Mouse (Mus musculus) skeletal muscle tissue, adult 2 months (tissue): ENCODE measurements around the gene Gm8926.
"Not testable (repeated sequence)": the region's sequence is repeated elsewhere in the genome, so short reads cannot be mapped to it uniquely, and the experiment has no call there.

ENCODE experiments used
- DNase-seq: peaks from one replicate; pipeline ENCODE4 v3.0.0-alpha.2; 2012; ENCODE audit warnings: low read depth, low spot score

Gm8926 gene

GRCm38 (mm10) chr5:11770248-11770647 lies at the start of gene Gm8926:
TSS of gene Gm8926 (plus strand) at chr5:11770548.
- not testable (repeated sequence) for DNase-seq
